Mouse (Mus musculus): ENCODE data around the gene Timp4. TPM values are rescaled to one million over a fixed set of nuclear protein-coding genes. Genes with fewer than 3 reads are reported as not detected.
"Not testable (repeated sequence)": the region's sequence is repeated elsewhere in the genome, so short reads cannot be mapped to it uniquely, and the experiment has no call there.

Timp4 gene
- polyA plus RNA-seq, 1 experiment from 2014 or later = 0.23 TPM

DNA sequence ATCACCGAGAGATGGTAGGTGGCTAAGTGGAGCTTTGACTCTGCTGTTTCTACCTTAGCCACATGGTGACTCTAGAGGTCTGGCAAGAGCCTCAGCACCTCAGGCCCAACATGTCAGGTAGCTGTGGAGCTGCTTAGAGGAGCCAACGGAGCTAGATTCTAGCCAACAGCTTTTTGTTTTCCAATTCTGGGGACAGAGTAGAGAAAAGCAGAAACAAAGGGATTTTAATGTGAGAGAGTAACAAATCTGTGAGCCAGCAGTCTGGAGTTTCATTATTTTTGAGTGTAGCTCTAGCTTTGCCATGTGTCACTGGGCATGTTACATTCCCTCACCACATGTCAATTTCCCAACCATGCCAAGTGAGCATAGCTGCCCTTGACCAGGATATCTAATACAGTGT is 7.8 kb downstream of the Timp4 start:
- no peaks in the 10 kb centered on the region for H3K9me3 ChIP-seq
- 74% methylated on average over 2 of the region's 2 CpGs for WGBS
- no peaks in the 10 kb centered on the region for H3K36me3 ChIP-seq (replicated peaks)
- ATAC-seq (ENCODE audit: low FRiP score) = no peak
- H3K9ac ChIP-seq = no peak overlapping the region
- peaks cover 4% of the 10 kb centered on the region; the same call in 1 of the 2 replicates for H3K4me1 ChIP-seq
- no peaks in the 10 kb centered on the region for H3K27me3 ChIP-seq
- H3K4me3 ChIP-seq (replicated peaks) = no peak overlapping the region
- H3K4me2 ChIP-seq = no peak overlapping the region
- H3K27ac ChIP-seq = no peak overlapping the region

DNA sequence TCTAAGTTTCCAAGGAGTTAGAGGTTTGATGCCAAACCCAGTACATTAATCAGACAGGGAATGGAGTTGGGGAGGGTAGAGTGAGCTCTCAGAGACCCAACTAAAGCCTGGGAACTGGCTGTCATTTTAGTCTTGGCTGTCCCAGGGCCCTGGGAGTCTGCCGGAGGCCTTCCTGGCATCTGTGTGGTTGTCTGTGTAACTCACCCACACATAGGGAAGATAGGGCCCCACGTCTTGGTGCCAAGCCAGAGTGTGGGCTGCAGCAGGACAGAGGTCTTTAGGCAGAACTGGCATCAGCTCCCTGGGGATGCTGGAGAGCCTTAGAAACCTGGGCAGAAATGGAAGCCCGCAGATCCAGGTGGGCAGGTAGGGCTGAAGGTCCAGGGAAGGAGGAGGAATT is 10.1 kb downstream of the Timp4 start:
- Histone ChIP-seq H3K4me3 (replicated peaks) (no peak overlapping the region), H3K4me2 (no peak overlapping the region), H3K27ac (no peak overlapping the region), H3K9me3 (no peaks in the 10 kb centered on the region), H3K27me3 (no peaks in the 10 kb centered on the region), H3K36me3 (replicated peaks) (no peaks in the 10 kb centered on the region), H3K9ac (no peak overlapping the region), H3K4me1 (no peaks in the 10 kb centered on the region)
- ATAC-seq (ENCODE audit: low FRiP score) = no peak
- 97% methylated on average over 3 of the region's 3 CpGs for WGBS

DNA sequence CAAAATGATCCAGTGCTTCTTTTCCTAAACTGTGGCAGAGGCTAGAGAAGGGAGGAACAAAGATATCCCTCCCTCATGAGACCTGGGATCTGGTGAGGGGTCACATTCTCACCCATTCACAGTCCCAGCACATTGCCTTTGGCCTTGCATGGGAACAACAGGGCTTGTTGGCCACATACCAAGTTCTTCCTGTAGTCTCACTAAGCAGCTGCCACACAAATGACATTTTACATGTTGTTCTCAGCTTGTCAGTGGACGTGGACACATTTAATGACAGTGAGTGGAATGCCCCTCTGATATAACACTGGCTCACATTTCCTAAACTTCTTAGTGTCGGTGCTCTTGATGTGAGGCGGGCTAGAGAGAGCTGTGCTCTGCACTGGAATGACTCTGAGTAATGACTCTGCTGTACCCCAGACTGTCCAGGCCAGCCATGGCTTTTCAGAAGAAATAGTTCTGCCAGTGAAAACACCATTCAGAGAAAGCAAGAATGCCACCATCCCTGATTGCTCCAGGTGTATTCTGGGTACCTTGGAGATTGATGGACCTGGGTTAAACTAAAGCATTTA is 10.8 kb downstream of the Timp4 start:
- H3K36me3 ChIP-seq (replicated peaks) = no peaks in the 10 kb centered on the region
- no peak overlapping the region for H3K9ac ChIP-seq
- no peaks in the 10 kb centered on the region for H3K27me3 ChIP-seq
- H3K9me3 ChIP-seq = no peaks in the 10 kb centered on the region
- no peaks in the 10 kb centered on the region for H3K4me1 ChIP-seq
- no peak overlapping the region for H3K4me2 ChIP-seq
- no peak overlapping the region for H3K27ac ChIP-seq
- WGBS = 80% methylated on average over 3 of the region's 3 CpGs
- no peak for ATAC-seq (ENCODE audit: low FRiP score)
- H3K4me3 ChIP-seq (replicated peaks) = no peak overlapping the region

DNA sequence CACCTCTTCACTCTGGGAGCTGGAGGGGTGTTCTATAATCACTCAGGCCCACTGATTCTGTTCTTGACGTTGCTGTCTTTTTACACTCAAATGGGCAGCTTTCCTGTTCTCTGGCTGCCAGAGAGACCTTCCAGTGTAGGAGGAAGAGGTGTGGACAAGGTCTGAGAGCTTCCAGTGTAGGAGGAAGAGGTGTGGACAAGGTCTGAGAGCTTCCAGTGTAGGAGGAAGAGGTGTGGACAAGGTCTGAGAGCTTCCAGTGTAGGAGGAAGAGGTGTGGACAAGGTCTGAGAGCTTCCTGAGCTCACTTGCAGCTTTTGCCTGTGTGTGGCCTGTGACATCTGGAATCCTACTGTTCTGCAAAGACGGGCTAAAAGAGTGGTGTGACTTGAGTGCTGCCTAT is 11.6 kb downstream of the Timp4 start:
- not testable (repeated sequence) for H3K4me3 ChIP-seq (replicated peaks); H3K36me3 ChIP-seq (replicated peaks); H3K4me2 ChIP-seq; H3K27ac ChIP-seq; H3K27me3 ChIP-seq; H3K4me1 ChIP-seq; ATAC-seq (ENCODE audit: low FRiP score); H3K9me3 ChIP-seq; H3K9ac ChIP-seq
- WGBS = 66% methylated on average over 2 of the region's 2 CpGs

DNA sequence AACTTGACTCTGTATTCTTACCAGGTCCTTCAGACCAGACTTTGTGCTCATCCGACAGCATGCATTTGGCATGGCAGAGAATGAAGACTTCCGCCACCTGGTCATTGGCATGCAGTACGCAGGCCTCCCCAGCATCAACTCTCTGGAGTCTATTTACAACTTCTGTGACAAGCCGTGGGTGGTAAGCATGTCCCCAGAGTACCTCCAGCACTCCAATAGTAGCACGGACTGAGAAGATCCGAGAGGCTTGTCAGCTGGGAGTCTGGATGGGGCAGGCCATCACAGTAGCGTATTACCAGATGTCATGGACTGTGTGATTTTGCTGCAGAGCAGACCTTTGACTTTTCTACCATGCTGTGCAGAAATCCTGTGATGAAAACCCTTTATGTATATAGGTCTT is 12.7 kb downstream of the Timp4 start:
- Histone ChIP-seq H3K27ac (no peak overlapping the region), H3K4me1 (no peaks in the 10 kb centered on the region), H3K4me3 (replicated peaks) (no peak overlapping the region), H3K27me3 (no peaks in the 10 kb centered on the region), H3K9ac (no peak overlapping the region), H3K36me3 (replicated peaks) (no peaks in the 10 kb centered on the region), H3K4me2 (no peak overlapping the region), H3K9me3 (no peaks in the 10 kb centered on the region)
- WGBS = 89% methylated on average over 7 of the region's 7 CpGs
- ATAC-seq (ENCODE audit: low FRiP score) = no peak

DNA sequence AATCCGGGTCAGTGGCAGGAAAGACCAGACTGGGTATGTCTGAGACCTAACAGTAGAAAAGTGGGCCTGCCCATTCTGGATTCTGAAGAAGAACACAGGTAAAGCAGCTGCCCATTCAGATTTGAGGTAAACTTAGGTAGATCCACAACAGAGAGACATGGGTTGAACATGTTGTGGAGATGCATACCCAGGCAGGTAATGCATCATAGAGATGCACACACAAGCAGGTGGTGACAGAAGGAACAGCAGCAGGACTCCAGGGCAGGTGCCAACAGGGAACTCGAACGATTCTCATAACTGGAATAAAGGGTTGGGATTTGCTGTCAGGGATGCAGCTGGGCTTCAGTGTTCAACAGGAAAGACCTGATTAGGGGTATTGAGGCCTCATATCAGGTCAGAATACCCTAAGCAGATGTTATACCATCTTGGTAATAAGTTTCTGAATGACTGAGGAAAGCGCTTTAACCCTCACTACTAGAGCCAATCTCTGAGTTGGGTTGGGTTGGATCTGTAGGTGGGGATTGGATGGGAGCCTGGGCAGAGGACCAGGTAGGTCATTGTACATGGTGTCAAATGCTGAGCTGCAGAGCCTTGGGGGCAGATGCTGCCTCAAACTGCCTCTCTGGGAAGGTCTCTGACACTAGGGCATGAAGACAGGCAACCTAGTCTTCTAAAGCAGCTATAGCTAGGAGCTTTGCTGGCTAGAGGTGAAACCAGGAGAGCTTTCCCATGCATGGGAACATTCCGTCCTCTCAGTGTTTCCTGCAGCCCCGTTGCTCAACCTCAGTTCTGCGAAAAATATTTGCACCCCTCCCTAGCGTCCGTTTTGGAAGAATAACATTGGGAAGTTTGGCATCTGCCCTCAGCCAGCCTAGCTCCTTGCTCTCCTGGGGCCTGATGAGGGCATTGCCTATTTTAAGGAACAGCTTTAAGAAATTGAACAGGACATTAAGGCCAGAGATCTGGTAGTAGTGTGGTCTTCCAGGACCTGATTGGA is 13.7 kb downstream of the Timp4 start:
- WGBS = 88% methylated on average over 9 of the region's 9 CpGs
- no peak overlapping the region for H3K4me2 ChIP-seq
- no peaks in the 10 kb centered on the region for H3K4me1 ChIP-seq
- no peaks in the 10 kb centered on the region for H3K27me3 ChIP-seq
- no peak overlapping the region for H3K4me3 ChIP-seq (replicated peaks)
- H3K9me3 ChIP-seq = no peaks in the 10 kb centered on the region
- ATAC-seq (ENCODE audit: low FRiP score) = no peak
- no peak overlapping the region for H3K27ac ChIP-seq
- no peak overlapping the region for H3K9ac ChIP-seq
- H3K36me3 ChIP-seq (replicated peaks) = no peaks in the 10 kb centered on the region

DNA sequence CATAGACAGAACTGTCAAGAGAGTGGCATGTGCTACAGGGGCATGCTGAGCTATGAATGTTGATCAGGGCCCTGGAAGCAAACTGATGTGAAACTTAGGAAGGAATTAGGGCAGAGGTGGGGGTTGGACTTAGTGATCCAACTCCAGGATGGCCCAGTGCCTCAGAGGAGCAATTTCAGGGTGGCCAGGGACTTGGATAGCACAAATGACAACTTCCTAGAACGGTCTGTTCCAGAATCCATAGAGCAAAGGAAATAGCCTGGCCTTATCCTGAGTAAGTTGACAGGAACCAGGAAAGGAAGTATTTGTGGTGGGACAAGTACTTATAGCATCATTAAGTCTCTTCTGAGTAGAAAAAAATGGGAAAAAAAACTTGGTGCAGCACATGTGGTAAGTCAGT is 19.4 kb downstream of the Timp4 start:
- no peaks in the 10 kb centered on the region for H3K36me3 ChIP-seq (replicated peaks)
- ATAC-seq (ENCODE audit: low FRiP score) = no peak
- no peak overlapping the region for H3K4me2 ChIP-seq
- H3K9ac ChIP-seq = no peak overlapping the region
- no peaks in the 10 kb centered on the region for H3K27me3 ChIP-seq
- no peak overlapping the region for H3K4me3 ChIP-seq (replicated peaks)
- no peaks in the 10 kb centered on the region for H3K4me1 ChIP-seq
- H3K9me3 ChIP-seq = no peaks in the 10 kb centered on the region
- no peak overlapping the region for H3K27ac ChIP-seq
- whole genome bisulfite sequencing = 97% methylated on average over 1 of the region's 1 CpGs

DNA sequence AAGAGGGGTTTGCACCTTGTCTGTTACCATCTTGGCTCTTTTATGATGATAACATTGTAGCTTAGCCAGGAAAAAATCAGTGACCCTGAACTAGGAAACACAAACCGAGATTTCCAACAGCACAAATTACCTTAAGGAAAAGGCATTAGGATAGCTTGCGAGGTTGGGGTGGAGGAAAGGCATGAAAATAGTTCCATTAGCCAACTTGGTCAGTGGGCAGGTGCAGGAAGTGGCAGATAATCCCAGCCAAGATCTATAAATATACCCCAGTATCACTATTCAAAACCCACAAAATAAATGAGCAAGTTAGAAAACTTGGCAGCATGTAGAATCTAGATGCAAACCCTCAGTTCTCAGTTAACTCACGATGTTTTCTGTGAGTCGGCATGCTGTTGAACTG is 20.2 kb downstream of the Timp4 start:
- no peak overlapping the region for H3K9ac ChIP-seq
- no peaks in the 10 kb centered on the region for H3K4me1 ChIP-seq
- H3K9me3 ChIP-seq = no peaks in the 10 kb centered on the region
- no peaks in the 10 kb centered on the region for H3K36me3 ChIP-seq (replicated peaks)
- WGBS = 84% methylated on average over 4 of the region's 4 CpGs
- H3K27ac ChIP-seq = no peak overlapping the region
- H3K4me2 ChIP-seq = no peak overlapping the region
- H3K27me3 ChIP-seq = no peaks in the 10 kb centered on the region
- no peak for ATAC-seq (ENCODE audit: low FRiP score)
- H3K4me3 ChIP-seq (replicated peaks) = no peak overlapping the region

DNA sequence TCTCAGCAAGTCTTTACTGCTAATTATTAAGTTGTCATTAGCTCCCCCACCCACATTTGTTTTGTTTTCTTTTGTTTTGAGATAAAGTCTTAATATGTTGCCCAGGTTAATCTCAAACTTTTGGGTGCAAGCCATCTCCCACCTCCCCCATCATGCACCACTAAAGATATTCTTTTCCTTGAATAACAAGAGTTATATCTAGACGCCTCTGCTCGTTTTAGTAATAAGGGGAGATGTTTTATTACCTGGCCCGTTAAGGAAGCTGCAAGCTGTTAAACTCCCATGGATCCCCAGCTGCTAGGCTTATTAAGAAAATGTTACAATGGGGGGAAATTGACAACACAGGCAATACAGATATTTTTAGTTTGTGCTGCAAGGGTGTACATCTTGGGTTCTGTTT is 21.4 kb downstream of the Timp4 start:
- Histone ChIP-seq H3K4me2 (no peak overlapping the region), H3K9ac (no peak overlapping the region), H3K27ac (no peak overlapping the region), H3K4me1 (no peaks in the 10 kb centered on the region), H3K4me3 (replicated peaks) (no peak overlapping the region), H3K36me3 (replicated peaks) (no peaks in the 10 kb centered on the region), H3K27me3 (no peaks in the 10 kb centered on the region), H3K9me3 (no peaks in the 10 kb centered on the region)
- ATAC-seq (ENCODE audit: low FRiP score) = no peak
- 68% methylated on average over 3 of the region's 3 CpGs for WGBS

DNA sequence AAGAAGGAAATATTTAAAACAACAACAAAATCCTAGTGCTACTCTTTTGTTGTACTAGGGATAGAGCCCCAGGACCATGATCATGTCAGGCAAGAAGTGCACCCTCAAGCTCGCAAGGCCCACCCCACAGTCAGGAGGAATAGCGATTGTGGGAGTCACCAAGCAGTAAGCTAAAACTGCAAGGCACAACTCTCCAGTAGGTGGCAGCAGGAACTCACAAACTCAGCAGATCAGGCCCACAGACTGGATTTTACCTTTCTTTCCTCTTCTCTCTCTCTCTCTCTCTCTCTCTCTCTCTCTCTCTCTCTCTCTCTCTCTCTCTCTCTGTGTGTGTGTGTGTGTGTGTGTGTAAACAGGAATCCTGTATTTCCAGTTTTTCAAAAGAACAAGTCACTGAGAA is 24.5 kb downstream of the Timp4 start:
- H3K27me3 ChIP-seq = no peaks in the 10 kb centered on the region
- no peaks in the 10 kb centered on the region for H3K4me1 ChIP-seq
- H3K9me3 ChIP-seq = no peaks in the 10 kb centered on the region
- H3K4me3 ChIP-seq (replicated peaks) = no peak overlapping the region
- no peak overlapping the region for H3K27ac ChIP-seq
- no peak overlapping the region for H3K9ac ChIP-seq
- H3K36me3 ChIP-seq (replicated peaks) = no peaks in the 10 kb centered on the region
- no peak overlapping the region for H3K4me2 ChIP-seq
- ATAC-seq (ENCODE audit: low FRiP score) = no peak
- WGBS = 11% methylated on average over 2 of the region's 2 CpGs

DNA sequence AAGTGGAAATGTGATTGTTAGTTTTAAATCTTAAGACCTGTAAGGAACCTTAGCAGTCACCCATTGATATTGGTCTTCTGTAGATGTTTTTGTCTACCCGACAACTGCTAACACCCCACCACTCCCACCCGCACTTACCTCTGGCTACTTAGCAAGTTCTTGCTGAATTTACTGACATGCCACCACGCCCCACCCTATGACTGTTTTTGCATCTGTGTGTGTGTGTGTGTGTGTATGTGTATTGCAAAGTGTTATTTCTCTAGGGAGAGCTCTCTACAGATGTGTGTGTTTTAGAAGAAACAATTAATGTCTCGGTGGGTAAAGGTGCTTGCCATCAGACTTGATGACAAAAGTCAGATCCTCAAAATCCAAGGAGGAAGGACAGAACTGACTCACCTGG is 25.0 kb downstream of the Timp4 start, which contains the start of gene Gm17482:
Gm17482 (plus strand) TSS at position 301 of the 400 bp plus-strand sequence.
- Histone ChIP-seq H3K9ac (no peak within 1 kb of the TSS), H3K9me3 (no peaks in the 10 kb centered on the region), H3K4me2 (no peak within 1 kb of the TSS), H3K27ac (no peak within 1 kb of the TSS), H3K4me1 (no peaks in the 10 kb centered on the region), H3K4me3 (replicated peaks) (no peak within 1 kb of the TSS), H3K27me3 (no peaks in the 10 kb centered on the region), H3K36me3 (replicated peaks) (no peaks in the 10 kb centered on the region)
- 71% methylated on average over 4 of the region's 4 CpGs for WGBS
- no peak for ATAC-seq (ENCODE audit: low FRiP score)

DNA sequence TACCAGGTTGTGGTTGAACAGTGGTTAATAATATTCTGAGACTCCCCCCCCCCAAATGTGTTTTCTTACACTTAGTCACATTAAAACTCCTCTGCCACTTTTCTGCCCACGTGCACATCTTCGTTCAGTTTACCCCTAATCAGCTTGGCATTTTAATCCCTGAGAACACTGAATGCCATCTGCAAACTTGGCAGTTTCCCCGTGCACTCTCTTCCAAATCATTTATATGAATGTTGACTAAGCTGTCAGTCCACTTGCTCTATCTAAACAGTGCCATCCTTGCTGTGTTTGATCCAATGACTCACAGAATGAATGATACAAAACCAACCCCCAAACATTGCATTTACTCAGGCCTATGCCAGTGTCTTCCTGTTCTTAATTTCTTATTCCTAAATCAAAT is 26.5 kb downstream of the Timp4 start:
- Histone ChIP-seq H3K27ac (no peak overlapping the region), H3K4me1 (no peaks in the 10 kb centered on the region), H3K9me3 (no peaks in the 10 kb centered on the region), H3K9ac (no peak overlapping the region), H3K4me2 (no peak overlapping the region), H3K36me3 (replicated peaks) (no peaks in the 10 kb centered on the region), H3K4me3 (replicated peaks) (no peak overlapping the region), H3K27me3 (no peaks in the 10 kb centered on the region)
- WGBS = 69% methylated on average over 3 of the region's 3 CpGs
- no peak for ATAC-seq (ENCODE audit: low FRiP score)

DNA sequence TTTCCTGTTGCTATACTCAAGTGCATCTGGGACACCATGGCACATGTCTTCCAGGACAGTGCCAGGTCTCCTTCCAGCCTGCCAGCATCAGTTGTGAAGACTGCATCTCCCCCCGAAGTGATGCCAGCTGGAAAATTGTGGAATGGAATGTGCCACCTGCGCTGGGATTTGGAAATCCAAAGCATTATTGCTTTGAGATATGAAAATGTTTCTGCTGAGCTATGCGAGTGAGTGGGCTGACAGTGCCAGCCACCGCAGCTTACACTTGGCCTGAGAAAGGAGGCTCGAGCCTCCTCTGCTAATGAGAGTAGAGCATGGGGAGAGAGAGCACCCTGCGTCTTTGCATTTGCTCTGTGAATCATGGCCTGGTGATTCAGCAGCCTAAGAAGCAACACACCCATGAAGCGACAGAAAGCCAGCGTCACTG is 30.8 kb downstream of the Timp4 start:
- Histone ChIP-seq H3K27ac (no peak overlapping the region), H3K4me1 (no peaks in the 10 kb centered on the region), H3K4me2 (no peak overlapping the region), H3K36me3 (replicated peaks) (no peaks in the 10 kb centered on the region), H3K27me3 (no peaks in the 10 kb centered on the region), H3K9me3 (no peaks in the 10 kb centered on the region), H3K4me3 (replicated peaks) (no peak overlapping the region), H3K9ac (no peak overlapping the region)
- ATAC-seq (ENCODE audit: low FRiP score) = no peak
- WGBS = 88% methylated on average over 8 of the region's 8 CpGs

Measured in forebrain, embryonic 12.5 days (tissue).